Mouse (Mus musculus) liver, postnatal 0 days (tissue): ENCODE measurements around the gene Anapc5.

Experiments used
- CTCF ChIP-seq: sonication (generic); IDR thresholded peaks from 2 replicates; pipeline ENCODE4 v1.5.1; 2016; ENCODE audit warnings: antibody characterized with exemption, low read depth
- EP300 ChIP-seq: IDR thresholded peaks from 2 replicates; pipeline ENCODE4 v1.6.1; 2016; ENCODE audit warnings: antibody characterized with exemption, low read depth, mild to moderate bottlenecking

- no peak for TF ChIP-seq CTCF
- no peak for TF ChIP-seq EP300
Observed at GRCm38 (mm10) chr5:122863053-122863452, 41.9 kb upstream of the Anapc5 start.
